Mouse (Mus musculus): ENCODE results near the gene Gm45717. TPM values are rescaled to one million over a fixed set of nuclear protein-coding genes. Genes with fewer than 3 reads are reported as not detected.

Gm45717 gene
- polyA plus RNA-seq, 1 experiment from 2014 or later: not detected

DNA sequence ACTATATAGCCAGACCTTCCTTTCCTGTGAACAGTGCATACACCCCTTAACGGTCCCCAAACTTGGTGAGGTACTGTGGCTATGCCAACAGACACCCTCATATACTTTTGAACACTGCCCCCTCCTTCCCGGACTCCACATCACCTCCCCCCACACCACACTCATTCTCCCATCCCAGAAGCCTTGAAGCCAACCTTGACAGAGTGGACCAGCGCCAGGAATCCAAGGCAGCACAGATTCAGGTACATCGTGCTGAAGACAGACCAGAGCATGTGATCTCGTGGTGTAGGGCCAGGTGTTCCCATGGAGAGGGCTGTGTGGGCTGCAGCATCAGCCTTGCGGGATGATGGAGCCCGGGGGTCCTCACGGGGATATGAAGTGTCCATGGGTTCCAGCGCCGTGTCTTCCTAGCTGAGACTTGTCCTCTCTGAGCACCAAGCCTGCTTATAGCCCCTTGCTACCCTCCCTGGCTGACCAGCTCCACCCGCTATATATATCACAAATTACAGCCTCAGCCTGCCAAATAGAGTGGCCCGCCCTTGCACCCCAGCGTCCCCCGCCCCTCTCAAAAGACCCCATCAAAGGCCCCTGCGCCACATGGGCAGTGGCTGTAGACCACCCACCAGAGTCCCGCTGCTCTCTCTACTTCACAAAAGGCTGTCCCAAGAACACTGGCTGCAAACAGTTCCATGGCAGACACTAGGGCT, 5.8 kb downstream of the Gm45717 start, which contains the start of gene Ifitm5:
TSS of gene Ifitm5 (minus strand) at position 468 of the 707 bp plus-strand sequence.
- no peak within 1 kb of the TSS for H3K4me3 ChIP-seq (ENCODE audit: low read depth, low read length)
- no peaks in the 10 kb centered on the region for H3K9me3 ChIP-seq (ENCODE audit: control insufficient read depth, low read length)
- no peak within 1 kb of the TSS for H3K9ac ChIP-seq (ENCODE audit: low read length)
- WGBS: 83% methylated on average over 16 of the region's 16 CpGs
- ATAC-seq (ENCODE audit: low FRiP score) (no peak), DNase-seq (ENCODE audit: low spot score, missing footprints) (no peak)
- H3K36me3 ChIP-seq (ENCODE audit: control insufficient read depth, insufficient read depth, low read length): no peaks in the 10 kb centered on the region
- no peak within 1 kb of the TSS for H3K27ac ChIP-seq (ENCODE audit: low read depth, low read length)
- no peaks in the 10 kb centered on the region; the same call in 1 of the 2 replicates for H3K4me1 ChIP-seq (ENCODE audit: control insufficient read depth, insufficient read depth, low read length)
- H3K27me3 ChIP-seq (ENCODE audit: control insufficient read depth, insufficient read depth, low read length): no peaks in the 10 kb centered on the region
- no peak within 1 kb of the TSS for H3K4me2 ChIP-seq

DNA sequence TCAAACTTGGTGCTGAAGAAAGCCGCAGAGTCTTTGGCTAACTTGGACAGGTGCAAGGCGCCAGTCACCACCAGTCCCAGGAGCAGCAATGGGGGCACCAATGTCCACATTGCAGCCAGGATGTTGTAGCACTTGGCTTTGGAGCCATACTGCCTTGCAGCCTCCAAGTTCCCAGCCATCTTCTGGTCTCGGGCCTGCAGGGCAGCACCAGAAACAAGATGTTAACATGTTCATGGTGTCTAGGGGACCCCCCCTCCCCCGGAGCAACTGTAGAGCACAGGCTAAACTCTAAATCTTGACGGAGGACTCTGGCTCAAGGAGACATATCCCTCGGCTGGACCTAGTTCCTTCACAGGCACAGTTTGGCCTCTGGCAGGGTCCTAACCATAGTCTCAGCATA, 6.5 kb downstream of the Gm45717 start:
- no peaks in the 10 kb centered on the region for H3K4me1 ChIP-seq (ENCODE audit: control insufficient read depth, insufficient read depth, low read length)
- no peak overlapping the region for H3K4me2 ChIP-seq
- H3K27me3 ChIP-seq (ENCODE audit: control insufficient read depth, insufficient read depth, low read length): no peaks in the 10 kb centered on the region
- DNase-seq (ENCODE audit: low spot score, missing footprints) (no peak), ATAC-seq (ENCODE audit: low FRiP score) (no peak)
- H3K36me3 ChIP-seq (ENCODE audit: control insufficient read depth, insufficient read depth, low read length): no peaks in the 10 kb centered on the region
- no peak overlapping the region for H3K4me3 ChIP-seq (ENCODE audit: low read depth, low read length)
- WGBS: 82% methylated on average over 6 of the region's 6 CpGs
- H3K9me3 ChIP-seq (ENCODE audit: control insufficient read depth, low read length): no peaks in the 10 kb centered on the region
- no peak overlapping the region for H3K27ac ChIP-seq (ENCODE audit: low read depth, low read length)
- no peak overlapping the region for H3K9ac ChIP-seq (ENCODE audit: low read length)

- Histone ChIP-seq H3K27me3 (ENCODE audit: control insufficient read depth, insufficient read depth, low read length) (no peaks in the 10 kb centered on the region), H3K9ac (ENCODE audit: low read length) (no peak overlapping the region), H3K4me3 (ENCODE audit: low read depth, low read length) (no peak overlapping the region), H3K4me2 (no peak overlapping the region), H3K27ac (ENCODE audit: low read depth, low read length) (no peak overlapping the region), H3K9me3 (ENCODE audit: control insufficient read depth, low read length) (no peaks in the 10 kb centered on the region), H3K4me1 (ENCODE audit: control insufficient read depth, insufficient read depth, low read length) (no peaks in the 10 kb centered on the region), H3K36me3 (ENCODE audit: control insufficient read depth, insufficient read depth, low read length) (no peaks in the 10 kb centered on the region)
- WGBS: 91% methylated on average over 8 of the region's 8 CpGs
- ATAC-seq (ENCODE audit: low FRiP score) (no peak), DNase-seq (ENCODE audit: low spot score, missing footprints) (no peak)
Observed at GRCm38 (mm10) chr7:140948161-140948560, 7.6 kb downstream of the Gm45717 start.

DNA sequence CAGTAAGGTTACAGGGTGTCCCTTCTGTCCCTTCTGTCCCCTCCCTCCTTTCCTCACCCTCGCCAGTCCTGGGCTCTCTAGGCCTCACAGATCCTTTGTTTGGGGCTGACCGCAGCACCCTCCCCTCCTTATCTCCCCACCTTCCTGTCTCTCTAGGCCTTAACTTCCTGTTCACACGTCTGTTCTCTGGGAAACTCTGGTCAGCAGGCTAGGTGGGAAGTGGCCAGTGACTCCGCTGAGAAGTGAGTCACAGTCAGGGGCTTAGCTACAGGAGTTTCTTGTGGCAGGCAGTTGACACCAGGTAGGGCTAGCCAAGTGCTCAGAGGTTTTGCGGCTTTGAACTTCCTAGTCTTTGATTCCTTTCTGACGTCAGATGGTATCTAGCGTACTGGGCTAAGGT, 8.8 kb downstream of the Gm45717 start:
- Histone ChIP-seq H3K9me3 (ENCODE audit: control insufficient read depth, low read length) (no peaks in the 10 kb centered on the region), H3K4me3 (ENCODE audit: low read depth, low read length) (no peak overlapping the region), H3K9ac (ENCODE audit: low read length) (no peak overlapping the region), H3K4me1 (ENCODE audit: control insufficient read depth, insufficient read depth, low read length) (peaks cover 2% of the 10 kb centered on the region; the same call in 1 of the 2 replicates), H3K27ac (ENCODE audit: low read depth, low read length) (no peak overlapping the region), H3K4me2 (no peak overlapping the region), H3K27me3 (ENCODE audit: control insufficient read depth, insufficient read depth, low read length) (no peaks in the 10 kb centered on the region), H3K36me3 (ENCODE audit: control insufficient read depth, insufficient read depth, low read length) (no peaks in the 10 kb centered on the region)
- no peak for ATAC-seq (ENCODE audit: low FRiP score)
- WGBS: 70% methylated on average over 7 of the region's 7 CpGs
- no peak for DNase-seq (ENCODE audit: low spot score, missing footprints)

- Histone ChIP-seq H3K27ac (ENCODE audit: low read depth, low read length) (no peak overlapping the region), H3K36me3 (ENCODE audit: control insufficient read depth, insufficient read depth, low read length) (no peaks in the 10 kb centered on the region), H3K9ac (ENCODE audit: low read length) (no peak overlapping the region), H3K4me3 (ENCODE audit: low read depth, low read length) (no peak overlapping the region), H3K27me3 (ENCODE audit: control insufficient read depth, insufficient read depth, low read length) (no peaks in the 10 kb centered on the region), H3K4me2 (no peak overlapping the region), H3K9me3 (ENCODE audit: control insufficient read depth, low read length) (no peaks in the 10 kb centered on the region), H3K4me1 (ENCODE audit: control insufficient read depth, insufficient read depth, low read length) (peaks cover 2% of the 10 kb centered on the region; the same call in 1 of the 2 replicates)
- WGBS: 92% methylated on average over 10 of the region's 10 CpGs
- no peak for ATAC-seq (ENCODE audit: low FRiP score)
- no peak for DNase-seq (ENCODE audit: low spot score, missing footprints)
Observed at GRCm38 (mm10) chr7:140946311-140946710, 9.4 kb downstream of the Gm45717 start.

DNA sequence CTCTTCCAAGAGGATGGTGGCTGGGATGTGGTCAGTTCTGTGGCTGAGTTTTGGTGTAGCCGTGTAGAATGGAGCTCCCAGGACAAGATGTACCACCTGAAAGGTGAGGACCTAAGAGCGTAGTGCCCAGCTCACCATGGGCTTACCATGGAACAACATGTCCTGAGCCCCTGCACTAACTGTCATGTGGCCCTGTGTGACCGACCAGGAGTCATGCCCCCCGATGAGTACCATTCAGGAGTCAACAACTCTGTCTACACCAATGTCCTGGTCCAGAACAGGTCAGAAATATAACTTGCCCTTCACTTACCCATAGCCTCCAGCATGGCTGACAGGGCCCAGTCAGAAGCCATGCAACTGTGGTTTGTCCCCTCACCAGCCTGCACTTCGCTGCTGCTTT, 10.5 kb downstream of the Gm45717 start:
- Histone ChIP-seq H3K9me3 (ENCODE audit: control insufficient read depth, low read length) (no peaks in the 10 kb centered on the region), H3K4me3 (ENCODE audit: low read depth, low read length) (no peak overlapping the region), H3K27me3 (ENCODE audit: control insufficient read depth, insufficient read depth, low read length) (no peaks in the 10 kb centered on the region), H3K27ac (ENCODE audit: low read depth, low read length) (no peak overlapping the region), H3K36me3 (ENCODE audit: control insufficient read depth, insufficient read depth, low read length) (no peaks in the 10 kb centered on the region), H3K4me2 (no peak overlapping the region), H3K4me1 (ENCODE audit: control insufficient read depth, insufficient read depth, low read length) (peaks cover 5% of the 10 kb centered on the region; the same call in 1 of the 2 replicates), H3K9ac (ENCODE audit: low read length) (no peak overlapping the region)
- no peak for DNase-seq (ENCODE audit: low spot score, missing footprints)
- 89% methylated on average over 5 of the region's 5 CpGs for WGBS
- no peak for ATAC-seq (ENCODE audit: low FRiP score)

DNA sequence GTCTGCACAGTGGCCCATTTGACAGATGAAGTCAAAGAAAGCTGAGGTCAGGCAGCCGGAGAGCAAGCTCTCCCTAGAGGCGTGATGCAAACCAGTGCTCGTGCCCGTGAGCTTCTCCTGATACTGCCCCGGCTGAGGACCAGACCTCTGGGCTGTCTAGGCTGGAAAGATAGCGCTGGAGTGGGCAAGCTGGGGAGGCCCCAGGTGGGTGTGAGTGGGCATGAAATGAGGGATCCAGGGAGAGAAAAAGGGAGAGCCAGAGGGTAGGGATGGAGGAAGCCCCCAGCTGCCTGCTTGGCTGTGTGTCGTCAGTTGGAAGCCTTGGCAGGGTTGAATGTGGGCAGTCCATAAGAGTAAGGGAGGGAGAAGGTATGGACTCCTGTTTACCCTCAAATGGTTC, 11.5 kb downstream of the Gm45717 start:
- no peak for ATAC-seq (ENCODE audit: low FRiP score)
- Histone ChIP-seq H3K36me3 (ENCODE audit: control insufficient read depth, insufficient read depth, low read length) (no peaks in the 10 kb centered on the region), H3K4me3 (ENCODE audit: low read depth, low read length) (no peak overlapping the region), H3K9me3 (ENCODE audit: control insufficient read depth, low read length) (no peaks in the 10 kb centered on the region), H3K27ac (ENCODE audit: low read depth, low read length) (no peak overlapping the region), H3K9ac (ENCODE audit: low read length) (no peak overlapping the region), H3K4me2 (no peak overlapping the region), H3K4me1 (ENCODE audit: control insufficient read depth, insufficient read depth, low read length) (peaks cover 5% of the 10 kb centered on the region; the same call in 1 of the 2 replicates), H3K27me3 (ENCODE audit: control insufficient read depth, insufficient read depth, low read length) (no peaks in the 10 kb centered on the region)
- WGBS: 92% methylated on average over 7 of the region's 7 CpGs
- DNase-seq (ENCODE audit: low spot score, missing footprints): no peak

- 91% methylated on average over 4 of the region's 4 CpGs for WGBS
- no peak for DNase-seq (ENCODE audit: low spot score, missing footprints)
Observed at GRCm38 (mm10) chr7:140943356-140943755, 12.4 kb downstream of the Gm45717 start.

GRCm38 (mm10) chr7:140942811-140943210, 12.9 kb downstream of the Gm45717 start:
- Histone ChIP-seq H3K36me3 (ENCODE audit: control insufficient read depth, insufficient read depth, low read length) (no peaks in the 10 kb centered on the region), H3K4me1 (ENCODE audit: control insufficient read depth, insufficient read depth, low read length) (peaks cover 5% of the 10 kb centered on the region; the same call in 1 of the 2 replicates), H3K4me2 (no peak overlapping the region), H3K27me3 (ENCODE audit: control insufficient read depth, insufficient read depth, low read length) (no peaks in the 10 kb centered on the region), H3K9ac (ENCODE audit: low read length) (no peak overlapping the region), H3K27ac (ENCODE audit: low read depth, low read length) (no peak overlapping the region), H3K9me3 (ENCODE audit: control insufficient read depth, low read length) (no peaks in the 10 kb centered on the region), H3K4me3 (ENCODE audit: low read depth, low read length) (no peak overlapping the region)
- no peak for ATAC-seq (ENCODE audit: low FRiP score)
- 94% methylated on average over 10 of the region's 10 CpGs for WGBS
- DNase-seq (ENCODE audit: low spot score, missing footprints): no peak

More at GRCm38 (mm10) chr7:140943356-140943755, 12.4 kb downstream of the Gm45717 start:
- Histone ChIP-seq H3K9me3 (ENCODE audit: control insufficient read depth, low read length) (no peaks in the 10 kb centered on the region), H3K9ac (ENCODE audit: low read length) (no peak overlapping the region), H3K4me3 (ENCODE audit: low read depth, low read length) (no peak overlapping the region), H3K4me1 (ENCODE audit: control insufficient read depth, insufficient read depth, low read length) (peaks cover 5% of the 10 kb centered on the region; the same call in 1 of the 2 replicates), H3K36me3 (ENCODE audit: control insufficient read depth, insufficient read depth, low read length) (no peaks in the 10 kb centered on the region), H3K27me3 (ENCODE audit: control insufficient read depth, insufficient read depth, low read length) (no peaks in the 10 kb centered on the region), H3K27ac (ENCODE audit: low read depth, low read length) (no peak overlapping the region), H3K4me2 (no peak overlapping the region)
- no peak for ATAC-seq (ENCODE audit: low FRiP score)
